Mouse (Mus musculus): ENCODE results near the gene Stard9.
A peak's percentile ranks its signal among the peaks of the same experiment; 100 is the strongest.

Stard9 gene

DNA sequence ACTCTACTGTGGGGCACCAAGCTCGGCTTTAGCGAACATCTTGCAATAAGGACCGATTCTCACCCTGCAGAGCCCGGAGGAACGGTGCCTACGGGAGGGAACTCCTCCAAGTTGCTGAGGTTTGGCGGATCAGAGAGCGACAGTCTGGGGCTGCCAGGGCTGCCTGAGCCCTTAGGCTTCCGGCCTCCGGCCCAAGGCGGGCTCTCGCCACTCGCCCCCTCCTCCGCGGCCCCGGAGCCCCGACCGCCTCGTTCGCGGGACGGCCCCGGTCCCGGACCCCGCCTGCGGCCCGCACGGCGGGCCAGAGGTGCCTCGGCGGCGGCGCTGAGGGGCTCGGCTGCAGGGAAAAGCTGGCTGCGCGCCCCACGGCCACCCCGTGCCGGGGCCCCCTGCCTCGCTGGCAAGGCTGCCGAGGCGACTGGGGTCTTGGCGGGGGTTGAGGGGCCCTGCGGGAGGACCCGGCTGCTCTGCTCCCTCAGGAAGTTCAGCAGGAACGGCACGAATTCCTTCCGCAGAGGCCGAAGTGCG is 101.8 kb downstream of the Stard9 start:
- no peak for DNase-seq

DNA sequence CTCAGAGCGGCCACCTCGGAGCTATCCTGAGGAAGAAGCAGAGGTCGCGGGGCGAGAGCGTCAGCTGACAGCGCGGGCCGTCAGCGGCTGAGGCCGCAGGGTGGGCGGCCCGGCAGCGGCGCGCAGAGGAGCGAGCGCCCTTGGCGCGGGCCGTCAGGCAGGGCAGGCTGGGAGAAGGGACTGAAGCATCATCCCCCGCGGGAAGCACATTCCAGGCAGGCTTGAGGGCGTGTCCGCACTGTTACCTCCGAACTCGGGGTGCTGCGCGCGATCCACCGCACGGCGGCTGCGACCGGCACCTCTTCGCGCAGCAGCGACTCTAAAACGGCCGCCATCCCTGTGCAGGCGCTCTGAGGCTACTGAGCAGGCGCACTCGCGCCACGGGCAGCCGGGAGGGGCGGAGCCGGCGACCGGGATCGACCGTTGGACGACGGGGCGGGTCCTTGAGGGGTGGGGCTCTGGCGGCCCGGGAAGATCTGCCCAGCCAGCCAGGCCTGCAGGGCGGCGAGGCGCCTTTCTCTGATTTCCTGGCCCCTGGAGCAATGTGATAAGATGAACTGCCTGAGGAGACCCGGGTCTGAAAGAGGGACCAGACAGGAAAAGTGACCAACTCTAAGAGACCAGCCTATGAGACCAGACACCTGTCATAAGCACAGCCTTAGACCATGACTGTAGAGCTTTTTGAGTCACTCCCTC is 102.4 kb downstream of the Stard9 start:
- DNase-seq = peak; percentile 96

DNA sequence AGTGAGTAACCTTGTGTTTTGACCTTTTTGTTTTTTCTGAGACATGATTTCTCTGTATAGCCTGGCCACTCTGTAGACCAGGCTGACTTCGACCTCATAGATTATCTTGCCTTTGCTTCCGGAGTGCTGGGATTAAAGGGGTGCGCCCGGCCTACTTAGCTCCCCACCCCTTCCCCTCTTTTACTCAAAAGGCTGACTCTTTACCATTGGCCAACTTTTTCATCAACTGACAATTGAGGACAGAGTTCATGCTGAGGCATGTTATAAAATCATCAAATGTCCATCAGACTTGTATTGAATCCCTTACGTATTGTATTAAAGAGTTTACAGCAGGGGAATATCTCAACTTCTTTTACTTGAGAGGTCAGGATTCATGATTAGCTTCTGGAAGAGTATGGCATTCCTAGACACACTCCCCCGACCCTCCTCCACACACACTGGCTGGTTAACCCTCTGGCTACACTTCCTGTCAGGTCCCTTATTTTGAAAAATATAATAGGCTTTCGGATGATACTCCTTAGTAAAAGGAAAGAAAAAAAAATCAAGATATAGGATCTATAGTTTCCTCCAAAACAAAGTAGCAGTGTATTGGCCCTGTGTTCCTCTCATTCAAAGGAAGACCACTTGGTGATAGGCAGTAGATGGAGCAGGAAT is 103.1 kb downstream of the Stard9 start:
- no peak for DNase-seq

DNA sequence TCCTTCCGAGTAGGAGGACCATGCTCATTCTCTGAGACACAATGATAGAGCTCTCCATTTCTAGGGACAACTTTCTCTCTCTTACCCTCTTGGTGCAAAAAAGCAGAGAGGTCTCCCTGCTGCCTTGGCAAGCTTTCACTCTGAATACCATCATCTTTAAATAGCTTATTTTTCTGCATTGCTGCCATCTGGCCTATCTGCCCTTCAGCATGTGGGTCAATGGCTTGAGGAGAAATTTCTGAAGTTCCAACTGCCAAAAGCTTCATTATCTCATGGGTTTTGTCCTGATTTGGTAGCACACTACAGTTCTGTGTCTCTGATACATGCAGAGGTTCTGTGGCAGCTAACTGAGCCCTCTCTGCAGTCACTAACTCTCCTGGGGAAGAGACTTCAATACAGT is 116.6 kb downstream of the Stard9 start:
- no peak for DNase-seq

DNA sequence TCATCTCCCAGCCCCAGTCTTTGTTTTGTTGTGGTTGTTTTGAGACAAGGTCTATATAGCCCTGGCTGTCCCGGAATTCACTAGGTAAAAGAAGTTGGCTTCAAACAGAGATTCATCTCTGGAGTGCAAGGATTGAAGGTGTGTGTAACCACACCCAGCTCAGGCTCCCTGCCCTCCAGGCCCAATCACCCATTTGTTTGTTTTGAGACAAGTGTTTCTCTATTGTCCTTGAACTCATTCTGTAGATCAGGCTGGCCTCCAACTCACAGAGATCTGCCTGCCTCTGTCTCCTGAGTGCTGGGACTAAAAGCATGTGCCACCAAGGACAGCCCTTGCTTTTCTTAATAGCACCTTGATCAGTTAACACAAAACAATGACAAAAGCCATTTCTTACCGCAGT is 119.1 kb downstream of the Stard9 start:
- no peak for DNase-seq

DNA sequence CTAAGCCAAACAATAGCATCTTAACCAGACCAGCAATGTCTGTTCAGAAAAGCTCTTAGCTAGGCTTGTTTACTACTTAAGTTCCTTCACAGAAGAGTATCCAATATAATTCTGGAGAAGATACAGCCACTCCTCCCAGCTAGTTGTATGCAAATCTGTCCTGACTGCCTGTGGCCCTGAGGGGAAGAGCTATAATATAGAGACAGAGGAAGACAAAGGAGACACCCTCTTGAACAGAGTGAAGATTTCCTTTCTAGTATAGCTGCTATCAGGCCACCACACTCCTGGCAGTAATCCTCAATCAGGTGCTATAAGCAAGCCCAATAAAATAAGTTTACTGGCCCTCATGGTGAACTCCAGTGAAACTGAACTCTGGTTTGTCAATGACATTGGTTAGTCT is 133.0 kb downstream of the Stard9 start:
- DNase-seq = no peak

DNA sequence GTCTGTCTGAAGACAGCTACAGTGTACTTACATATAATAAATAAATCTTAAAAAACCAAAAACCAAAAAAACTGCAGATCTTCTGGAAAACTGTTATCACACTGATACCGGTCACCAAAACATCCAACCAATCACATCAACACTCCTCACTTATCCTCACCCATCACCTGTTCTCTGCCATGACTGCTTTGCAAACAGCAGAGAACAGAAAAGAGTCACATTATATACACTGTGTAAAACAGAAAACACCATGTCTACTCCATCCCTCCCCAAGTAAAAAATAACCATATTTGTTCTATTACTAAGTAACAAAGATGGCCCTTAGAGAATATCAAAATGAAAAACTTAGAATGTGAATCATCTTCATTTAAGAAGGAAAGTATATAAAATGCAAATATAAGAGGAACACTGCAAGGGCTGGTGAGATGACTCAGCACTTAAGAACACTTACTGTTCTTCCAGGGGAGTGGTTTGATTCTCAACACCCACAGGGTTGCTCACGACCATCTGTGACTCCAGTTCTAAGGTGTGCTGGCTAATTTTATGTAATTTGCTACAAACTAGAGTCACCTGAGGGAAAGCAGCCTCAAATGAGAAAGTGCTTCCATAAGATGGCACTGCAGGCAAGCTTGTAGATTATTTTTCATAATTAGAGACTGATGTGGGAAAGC is 141.5 kb downstream of the Stard9 start:
- DNase-seq = no peak

All from retina, postnatal 1 day (tissue).